Mouse (Mus musculus): Measurements from ENCODE around the gene Mroh2a. TPM values are rescaled to one million over a fixed set of nuclear protein-coding genes. Genes with fewer than 3 reads are reported as not detected.

Mroh2a gene
- polyA plus RNA-seq, 1 experiment from 2014 or later: 0.28 TPM

GRCm38 (mm10) chr1:88288056-88288788, 61.4 kb downstream of the Mroh2a start:
- Histone ChIP-seq H3K4me2 (no peak overlapping the region), H3K4me3 (replicated peaks) (no peak overlapping the region), H3K4me1 (replicated peaks) (no peaks in the 10 kb centered on the region), H3K9ac (no peak overlapping the region), H3K9me3 (replicated peaks) (no peaks in the 10 kb centered on the region), H3K36me3 (replicated peaks) (no peaks in the 10 kb centered on the region), H3K27ac (replicated peaks) (no peak overlapping the region), H3K27me3 (no peaks in the 10 kb centered on the region)
- 23% methylated on average over 3 of the region's 3 CpGs for WGBS (ENCODE audit: insufficient replicate concordance)
- ATAC-seq (ENCODE audit: insufficient read depth): peak; percentile 10

- Histone ChIP-seq H3K9ac (no peak overlapping the region), H3K4me1 (replicated peaks) (no peaks in the 10 kb centered on the region), H3K36me3 (replicated peaks) (no peaks in the 10 kb centered on the region), H3K4me2 (no peak overlapping the region), H3K27ac (replicated peaks) (no peak overlapping the region), H3K27me3 (no peaks in the 10 kb centered on the region), H3K9me3 (replicated peaks) (no peaks in the 10 kb centered on the region), H3K4me3 (replicated peaks) (no peak overlapping the region)
- 48% methylated on average over 3 of the region's 3 CpGs for WGBS (ENCODE audit: insufficient replicate concordance)
- ATAC-seq (ENCODE audit: insufficient read depth): no peak
Observed at GRCm38 (mm10) chr1:88288789-88289127, 62.0 kb downstream of the Mroh2a start.

GRCm38 (mm10) chr1:88289152-88289551, 62.4 kb downstream of the Mroh2a start:
- Histone ChIP-seq H3K4me3 (replicated peaks) (no peak overlapping the region), H3K9me3 (replicated peaks) (no peaks in the 10 kb centered on the region), H3K4me2 (no peak overlapping the region), H3K27me3 (no peaks in the 10 kb centered on the region), H3K27ac (replicated peaks) (no peak overlapping the region), H3K36me3 (replicated peaks) (no peaks in the 10 kb centered on the region), H3K9ac (no peak overlapping the region), H3K4me1 (replicated peaks) (no peaks in the 10 kb centered on the region)
- ATAC-seq (ENCODE audit: insufficient read depth): no peak
- 36% methylated on average over 2 of the region's 2 CpGs for WGBS (ENCODE audit: insufficient replicate concordance)

GRCm38 (mm10) chr1:88289917-88290316, 63.1 kb downstream of the Mroh2a start:
- no peaks in the 10 kb centered on the region for H3K4me1 ChIP-seq (replicated peaks)
- H3K4me2 ChIP-seq: no peak overlapping the region
- no peaks in the 10 kb centered on the region for H3K36me3 ChIP-seq (replicated peaks)
- H3K9me3 ChIP-seq (replicated peaks): no peaks in the 10 kb centered on the region
- WGBS (ENCODE audit: insufficient replicate concordance): 29% methylated on average over 4 of the region's 4 CpGs
- no peak overlapping the region for H3K4me3 ChIP-seq (replicated peaks)
- no peak overlapping the region for H3K9ac ChIP-seq
- no peak for ATAC-seq (ENCODE audit: insufficient read depth)
- H3K27ac ChIP-seq (replicated peaks): no peak overlapping the region
- no peaks in the 10 kb centered on the region for H3K27me3 ChIP-seq

DNA sequence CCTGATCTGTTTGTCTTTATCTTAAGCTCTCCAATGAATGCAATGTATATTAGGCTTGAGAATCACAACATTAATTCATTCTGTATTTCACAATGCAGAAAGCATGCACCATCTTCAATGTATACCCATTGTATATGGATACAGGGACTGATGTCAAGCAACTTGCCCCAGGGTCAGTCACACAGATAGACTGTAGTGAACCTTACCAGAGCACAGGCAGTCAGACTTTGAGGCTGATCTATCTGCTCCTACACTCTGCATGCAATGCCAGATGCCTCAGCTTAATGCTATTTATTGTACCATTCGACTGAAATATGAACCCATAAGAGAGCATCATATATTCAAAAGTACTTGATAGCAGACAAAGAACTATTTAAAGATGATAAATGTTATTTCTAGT, 63.7 kb downstream of the Mroh2a start:
- H3K9ac ChIP-seq: no peak overlapping the region
- no peaks in the 10 kb centered on the region for H3K27me3 ChIP-seq
- H3K9me3 ChIP-seq (replicated peaks): no peaks in the 10 kb centered on the region
- no peak overlapping the region for H3K4me2 ChIP-seq
- H3K4me3 ChIP-seq (replicated peaks): no peak overlapping the region
- H3K4me1 ChIP-seq (replicated peaks): no peaks in the 10 kb centered on the region
- no peaks in the 10 kb centered on the region for H3K36me3 ChIP-seq (replicated peaks)
- WGBS (ENCODE audit: insufficient replicate concordance): 34% methylated on average over 1 of the region's 1 CpGs
- no peak for ATAC-seq (ENCODE audit: insufficient read depth)
- no peak overlapping the region for H3K27ac ChIP-seq (replicated peaks)

DNA sequence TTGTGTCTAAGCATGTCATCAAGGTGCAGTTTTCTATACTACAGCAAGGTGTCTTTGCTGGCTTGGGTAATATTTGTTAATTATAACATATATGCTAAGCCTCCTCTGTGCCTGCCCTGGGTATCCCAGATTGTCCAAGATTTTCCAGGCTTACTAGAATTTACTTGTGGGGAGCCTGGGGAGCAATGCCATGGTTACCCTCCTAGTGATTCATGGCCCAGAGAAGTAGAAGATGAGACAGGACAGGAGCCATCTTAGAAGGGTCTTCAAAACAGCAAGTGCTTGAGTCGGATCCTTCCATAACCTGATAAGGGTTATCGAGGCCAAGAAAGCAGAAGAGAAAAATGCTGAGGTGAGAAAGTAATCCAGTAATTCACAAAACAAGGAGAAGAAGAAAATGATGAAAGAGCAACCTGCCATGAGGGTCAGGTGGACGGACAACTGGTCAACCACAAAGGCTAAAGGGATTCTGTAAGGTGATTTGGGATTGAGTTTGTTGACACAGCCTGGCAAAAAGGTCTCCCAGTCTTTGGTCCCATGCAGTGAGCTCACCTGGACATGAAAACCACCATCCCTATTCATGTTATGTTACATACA, 64.7 kb downstream of the Mroh2a start:
- Histone ChIP-seq H3K9me3 (replicated peaks) (no peaks in the 10 kb centered on the region), H3K4me1 (replicated peaks) (no peaks in the 10 kb centered on the region), H3K27ac (replicated peaks) (no peak overlapping the region), H3K4me2 (no peak overlapping the region), H3K36me3 (replicated peaks) (no peaks in the 10 kb centered on the region), H3K27me3 (no peaks in the 10 kb centered on the region), H3K4me3 (replicated peaks) (no peak overlapping the region), H3K9ac (no peak overlapping the region)
- ATAC-seq (ENCODE audit: insufficient read depth): no peak
- WGBS (ENCODE audit: insufficient replicate concordance): 40% methylated on average over 3 of the region's 3 CpGs

DNA sequence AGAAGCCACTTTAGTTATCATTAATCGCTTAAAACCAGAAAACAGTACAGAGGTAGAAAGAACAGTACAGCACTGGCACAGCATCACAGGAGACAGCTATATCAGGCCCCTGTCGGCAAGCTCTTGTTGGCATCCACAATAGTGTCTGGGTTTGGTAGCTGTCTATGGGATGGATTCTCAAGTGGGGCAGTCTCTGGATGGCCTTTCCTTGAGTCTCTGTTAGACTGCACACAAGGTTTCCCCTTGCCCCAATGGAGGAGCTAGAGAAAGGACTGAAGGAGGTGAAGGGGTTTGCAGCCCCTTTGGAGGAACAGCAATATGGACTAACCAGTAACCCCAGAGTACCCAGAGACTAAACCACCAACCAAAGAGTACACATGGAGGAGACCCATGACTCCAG, 65.3 kb downstream of the Mroh2a start:
- Histone ChIP-seq H3K9me3 (replicated peaks) (no peaks in the 10 kb centered on the region), H3K4me3 (replicated peaks) (no peak overlapping the region)
- WGBS (ENCODE audit: insufficient replicate concordance): 40% methylated on average over 2 of the region's 2 CpGs

GRCm38 (mm10) chr1:88294650-88295049, 67.9 kb downstream of the Mroh2a start:
- Histone ChIP-seq H3K4me1 (replicated peaks) (no peaks in the 10 kb centered on the region), H3K4me2 (no peak overlapping the region), H3K27me3 (no peaks in the 10 kb centered on the region), H3K9ac (no peak overlapping the region), H3K36me3 (replicated peaks) (no peaks in the 10 kb centered on the region), H3K27ac (replicated peaks) (no peak overlapping the region), H3K9me3 (replicated peaks) (no peaks in the 10 kb centered on the region), H3K4me3 (replicated peaks) (no peak overlapping the region)
- no peak for ATAC-seq (ENCODE audit: insufficient read depth)
- 13% methylated on average over 1 of the region's 1 CpGs for WGBS (ENCODE audit: insufficient replicate concordance)

More for the DNA sequence above, 65.3 kb downstream of the Mroh2a start:
- no peaks in the 10 kb centered on the region for H3K36me3 ChIP-seq (replicated peaks)
- ATAC-seq (ENCODE audit: insufficient read depth): no peak
- no peak overlapping the region for H3K27ac ChIP-seq (replicated peaks)
- H3K4me1 ChIP-seq (replicated peaks): no peaks in the 10 kb centered on the region
- H3K27me3 ChIP-seq: no peaks in the 10 kb centered on the region
- no peak overlapping the region for H3K4me2 ChIP-seq
- H3K9ac ChIP-seq: no peak overlapping the region

DNA sequence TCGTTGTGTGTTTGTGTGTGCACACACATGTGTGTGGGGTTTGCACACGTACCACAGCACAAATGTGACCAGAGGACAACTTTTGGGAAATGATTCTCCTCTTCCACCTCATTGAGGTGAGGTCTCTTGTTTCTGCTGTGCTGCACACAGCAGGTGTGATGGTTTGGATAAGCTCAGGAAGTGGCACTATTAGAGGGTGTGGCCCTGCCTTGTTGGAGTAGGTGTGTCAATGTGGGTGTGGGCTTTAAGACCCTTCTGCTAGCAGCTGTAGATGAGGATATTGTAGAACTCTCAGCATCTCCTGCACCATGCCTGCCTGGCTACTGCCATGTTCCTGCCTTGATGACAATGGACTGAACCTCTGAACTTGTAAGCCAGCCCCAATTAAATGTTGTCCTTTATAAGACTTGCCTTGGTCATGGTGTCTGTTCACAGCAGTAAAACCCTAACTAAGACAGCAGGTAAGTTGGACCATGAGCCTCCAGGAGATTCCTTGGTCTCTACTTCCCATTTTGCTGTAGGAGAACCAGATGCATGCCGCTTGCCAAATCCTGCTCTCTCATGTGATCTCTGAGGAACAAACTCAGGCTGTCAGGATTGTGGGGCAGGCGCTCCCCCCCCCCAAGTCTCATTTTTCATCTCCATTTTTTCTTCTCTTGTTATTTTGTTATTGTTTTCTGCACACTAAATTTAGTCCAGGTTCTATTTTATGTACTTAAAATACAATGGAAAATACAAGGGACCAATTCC, 69.6 kb downstream of the Mroh2a start:
- Histone ChIP-seq H3K9me3 (replicated peaks) (no peaks in the 10 kb centered on the region; the same call in 1 of the 2 replicates), H3K9ac (no peak overlapping the region), H3K4me2 (no peak overlapping the region), H3K36me3 (replicated peaks) (no peaks in the 10 kb centered on the region), H3K27ac (replicated peaks) (no peak overlapping the region), H3K4me3 (replicated peaks) (no peak overlapping the region), H3K4me1 (replicated peaks) (no peaks in the 10 kb centered on the region), H3K27me3 (no peaks in the 10 kb centered on the region)
- 57% methylated on average over 4 of the region's 4 CpGs for WGBS (ENCODE audit: insufficient replicate concordance)
- no peak for ATAC-seq (ENCODE audit: insufficient read depth)

DNA sequence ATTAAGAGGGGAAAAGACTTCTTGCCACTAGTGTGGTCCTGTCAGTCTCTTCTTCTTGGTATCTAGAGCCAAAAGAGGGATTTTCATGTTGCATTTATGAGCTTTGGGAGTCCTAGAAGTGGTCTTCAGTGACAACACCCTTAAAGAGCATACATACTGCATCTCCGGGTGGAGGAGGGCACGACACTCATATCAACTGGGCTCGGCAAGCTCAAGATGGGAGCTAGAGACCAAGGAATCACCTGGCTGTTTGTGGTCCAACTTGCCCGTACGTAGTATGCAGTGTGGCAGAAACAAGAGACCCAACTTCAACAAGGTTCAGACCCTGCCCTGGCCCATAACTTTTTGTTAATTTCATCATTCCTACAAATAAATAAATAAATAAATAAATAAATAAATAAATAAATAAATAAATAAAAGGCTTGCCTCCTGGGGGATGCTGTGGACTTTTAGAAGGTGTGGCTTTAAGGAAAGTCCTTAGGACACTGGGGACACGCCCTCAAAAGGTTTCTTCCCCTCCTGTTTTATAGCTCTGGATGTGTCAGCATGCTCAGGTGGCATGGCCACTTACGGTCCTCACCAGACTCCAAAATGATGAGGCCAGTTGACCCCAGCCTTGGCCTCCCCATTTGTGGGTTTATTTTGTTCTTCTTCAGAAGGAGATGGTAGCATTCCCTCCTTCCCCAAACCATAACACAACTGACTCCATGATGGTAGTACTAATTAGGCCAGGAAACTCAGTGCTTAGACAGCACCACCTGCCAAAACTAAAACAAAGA, 70.9 kb downstream of the Mroh2a start:
- 45% methylated on average over 7 of the region's 7 CpGs for WGBS (ENCODE audit: insufficient replicate concordance)
- Histone ChIP-seq H3K36me3 (replicated peaks) (no peaks in the 10 kb centered on the region), H3K27ac (replicated peaks) (no peak overlapping the region), H3K4me1 (replicated peaks) (no peaks in the 10 kb centered on the region), H3K9me3 (replicated peaks) (peaks cover 3% of the 10 kb centered on the region; the same call in 1 of the 2 replicates), H3K9ac (no peak overlapping the region), H3K4me2 (no peak overlapping the region), H3K27me3 (no peaks in the 10 kb centered on the region), H3K4me3 (replicated peaks) (no peak overlapping the region)
- ATAC-seq (ENCODE audit: insufficient read depth): no peak

Data from liver, embryonic 15.5 days (tissue).